Mouse (Mus musculus) midbrain, embryonic 11.5 days (tissue): ENCODE measurements around the gene Trim41. TPM values are rescaled to one million over a fixed set of nuclear protein-coding genes. Genes with fewer than 3 reads are reported as not detected.

Experiments used
- ATAC-seq: fragments of 200-750 bp; cut with Nextera tagmentation; 2 replicates; pipeline ENCODE4 v1.8.0; 2017; ENCODE audit warnings: moderate TSS enrichment, moderate library complexity; ENCODE audit not compliant: low FRiP score
- DNase-seq: peaks from one replicate; pipeline ENCODE4 v3.0.0; 2015; ENCODE audit warnings: low spot score; ENCODE audit errors: missing footprints
- H3K27ac ChIP-seq: fragments of 300-500 bp; sonication (generic); 2 replicates; pipeline ENCODE4 v1.5.1; 2014; ENCODE audit warnings: low read depth, low read length
- H3K27me3 ChIP-seq: fragments of 300-500 bp; sonication (generic); 2 replicates; pipeline ENCODE4 v1.6.1; 2014; ENCODE audit warnings: mild to moderate bottlenecking, low read length, moderate library complexity, mixed read lengths; ENCODE audit not compliant: control insufficient read depth, insufficient read depth
- H3K36me3 ChIP-seq: fragments of 300-500 bp; sonication (generic); 2 replicates; pipeline ENCODE4 v1.6.1; 2014; ENCODE audit warnings: mild to moderate bottlenecking, low read length, moderate library complexity, mixed read lengths; ENCODE audit not compliant: control insufficient read depth, insufficient read depth
- H3K4me1 ChIP-seq: fragments of 300-500 bp; sonication (generic); 2 replicates; pipeline ENCODE4 v1.6.1; 2014; ENCODE audit warnings: low read length; ENCODE audit not compliant: control insufficient read depth, insufficient read depth
- H3K4me2 ChIP-seq: fragments of 300-500 bp; sonication (generic); 2 replicates; pipeline ENCODE4 v1.6.1; 2014; ENCODE audit warnings: mild to moderate bottlenecking, moderate library complexity
- H3K4me3 ChIP-seq: fragments of 300-500 bp; sonication (generic); 2 replicates; pipeline ENCODE4 v1.5.1; 2014; ENCODE audit warnings: low read depth, low read length
- H3K9ac ChIP-seq: fragments of 300-500 bp; sonication (generic); 2 replicates; pipeline ENCODE4 v1.6.1; 2014; ENCODE audit warnings: low read length
- H3K9me3 ChIP-seq: fragments of 300-500 bp; sonication (generic); 2 replicates; pipeline ENCODE4 v1.6.1; 2016; ENCODE audit warnings: low read length; ENCODE audit not compliant: control insufficient read depth
- WGBS: fragments of 180-500 bp; shearing (Covaris S2); extraction: QIAGEN DNeasy Blood & Tissue Kit; methylation state at CpG from one replicate; pipeline ENCODE4 v1.1.7; 2014; 5-methylcytosine and 5-hydroxymethylcytosine counted together
- polyA plus RNA-seq: library from polyadenylated mRNA; unstranded; fragments of >200 nt; fragmentation: Nextera tagmentation; extraction: Ambion mirVana; gene quantifications from 2 replicates; pipeline ENCODE4 v1.2.1, GENCODE M21; 2014

The Trim41 gene
- polyA plus RNA-seq: 3.6 and 3.9 TPM in 2 replicates

DNA sequence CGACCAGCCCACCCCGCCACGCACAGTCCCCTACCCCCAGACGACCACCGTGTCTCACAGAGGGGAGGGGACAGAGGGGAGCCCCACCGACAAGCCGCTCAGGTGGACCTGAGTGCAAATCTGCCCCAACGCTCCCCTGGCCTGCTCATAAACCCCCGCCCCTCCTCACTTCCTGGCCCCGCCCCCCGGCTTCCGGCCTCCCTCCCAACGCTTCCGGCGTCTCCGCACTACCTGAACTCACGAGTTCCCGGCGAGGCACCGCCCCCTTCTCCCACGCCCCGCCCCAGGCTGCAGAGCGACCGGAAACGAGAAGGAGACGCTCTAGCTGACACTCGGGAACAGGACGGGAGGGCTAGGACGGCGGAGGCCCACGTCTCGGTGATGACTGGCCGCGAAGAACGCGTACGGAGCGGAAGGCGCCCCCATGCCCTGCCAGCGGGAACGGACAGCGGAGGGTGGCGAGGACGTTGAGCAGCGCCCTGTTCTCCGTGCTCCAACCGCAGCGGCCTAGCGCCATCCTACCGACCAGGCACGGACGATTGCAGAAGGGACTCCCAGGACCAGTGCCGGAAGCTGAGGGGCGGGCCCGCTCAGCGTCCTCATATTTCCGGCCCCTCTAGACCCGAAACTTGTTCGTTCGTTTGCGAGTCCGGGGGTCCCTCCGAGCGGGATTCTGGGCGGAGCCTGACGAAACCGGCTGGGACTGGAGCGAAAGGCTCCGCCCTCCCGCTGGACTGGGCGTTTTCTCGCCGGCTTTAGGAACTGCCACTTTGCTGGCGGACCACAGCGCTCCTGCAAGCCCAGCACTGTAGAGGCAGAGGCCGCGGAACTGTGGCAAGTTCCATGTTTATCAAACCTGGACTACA is at the start of gene Trim41:
Gene Trim41 (minus strand): TSS at position 554 of the 866 bp plus-strand sequence.
- DNase-seq: peak; percentile 100
- Histone ChIP-seq H3K4me2 (peak within 1 kb of the TSS; percentile 81), H3K36me3 (peaks cover 4% of the 10 kb centered on the region), H3K27ac (peak within 1 kb of the TSS; percentile 84), H3K27me3 (no peaks in the 10 kb centered on the region), H3K9me3 (no peaks in the 10 kb centered on the region), H3K4me1 (peaks cover 14% of the 10 kb centered on the region), H3K9ac (peak within 1 kb of the TSS; percentile 87), H3K4me3 (peak within 1 kb of the TSS; percentile 81)
- WGBS: under 1% methylated on average over 76 of the region's 77 CpGs
- ATAC-seq: peak; percentile 97

DNA sequence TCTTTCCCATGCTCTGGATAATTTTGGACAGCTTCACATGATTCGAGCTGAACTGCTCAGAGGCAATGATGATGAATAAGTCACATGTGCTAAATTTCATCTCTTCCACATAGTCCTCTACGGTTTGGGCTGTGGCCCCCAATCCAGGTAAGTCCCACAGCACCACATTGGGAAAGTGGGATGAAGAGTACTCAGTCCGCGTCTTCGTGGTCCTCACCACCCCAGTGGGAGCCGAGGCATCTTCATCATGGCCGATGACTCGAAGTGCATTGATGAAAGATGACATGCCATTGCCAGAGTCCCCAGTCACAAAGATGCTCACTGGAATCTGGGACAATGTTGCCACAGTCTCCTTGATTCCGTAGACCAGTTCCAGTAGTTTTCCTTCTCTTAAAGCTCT is 49.3 kb upstream of the Trim41 start:
- 92% methylated on average over 9 of the region's 9 CpGs for WGBS
- Histone ChIP-seq H3K9ac (no peak overlapping the region), H3K27ac (no peak overlapping the region), H3K27me3 (no peaks in the 10 kb centered on the region; the same call in 1 of the 2 replicates), H3K4me1 (peaks cover 2% of the 10 kb centered on the region; the same call in 1 of the 2 replicates), H3K4me3 (no peak overlapping the region), H3K4me2 (no peak overlapping the region), H3K36me3 (no peaks in the 10 kb centered on the region), H3K9me3 (no peaks in the 10 kb centered on the region)
- ATAC-seq (no peak), DNase-seq (no peak)

DNA sequence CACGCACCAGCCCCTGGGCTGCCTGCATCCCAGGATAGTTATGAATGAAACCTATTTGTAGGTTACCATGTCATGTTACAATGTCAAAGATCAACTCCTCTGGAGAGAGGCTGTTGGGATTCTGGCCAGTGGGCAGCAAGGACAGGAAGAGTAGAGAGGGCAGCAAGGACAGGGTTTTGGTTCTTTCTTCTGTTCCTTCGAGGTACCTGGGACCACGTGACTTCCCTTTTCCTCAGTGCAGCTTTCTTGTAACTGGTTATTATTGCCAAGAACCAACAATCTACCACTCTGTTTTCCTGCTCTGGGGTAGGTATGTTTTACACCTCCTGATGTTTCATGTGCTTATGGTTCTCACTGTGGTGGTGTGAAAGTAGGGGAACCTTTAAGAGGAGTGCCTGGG is 46.7 kb upstream of the Trim41 start:
- H3K27ac ChIP-seq: no peak overlapping the region
- 92% methylated on average over 3 of the region's 3 CpGs for WGBS
- no peak for DNase-seq

DNA sequence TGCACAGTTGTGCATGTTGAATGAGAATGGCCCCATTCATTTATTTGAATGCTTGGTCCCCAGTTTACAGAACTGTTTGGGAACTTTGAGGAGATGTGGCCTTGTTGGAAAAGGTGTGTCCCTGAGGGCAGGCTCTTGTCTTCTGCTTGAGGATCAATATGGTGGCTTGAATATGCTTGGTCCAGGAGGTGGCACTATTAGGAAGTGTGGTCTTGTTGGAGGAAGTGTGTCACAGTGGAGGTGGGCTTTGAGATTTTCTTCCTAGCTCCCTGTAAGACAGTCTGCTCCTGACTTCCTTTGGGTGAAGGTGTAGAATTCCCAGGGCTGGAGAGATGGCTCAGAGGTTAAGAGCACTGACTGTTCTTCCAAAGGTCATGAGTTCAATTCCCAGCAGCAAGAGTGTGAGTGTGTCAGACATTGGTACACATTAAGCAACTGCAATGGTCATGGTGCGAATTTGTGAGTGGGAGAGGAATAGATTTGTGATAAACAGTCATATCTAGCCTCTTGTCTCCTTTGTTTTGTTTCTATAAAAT is 45.7 kb upstream of the Trim41 start:
- Histone ChIP-seq H3K4me1 (peaks cover 3% of the 10 kb centered on the region), H3K27me3 (no peaks in the 10 kb centered on the region; the same call in none of the 2 replicates), H3K9ac (no peak overlapping the region), H3K9me3 (no peaks in the 10 kb centered on the region), H3K27ac (no peak overlapping the region), H3K4me2 (no peak overlapping the region), H3K4me3 (no peak overlapping the region), H3K36me3 (no peaks in the 10 kb centered on the region)
- whole genome bisulfite sequencing: 78% methylated on average over 1 of the region's 1 CpGs
- DNase-seq (peak; percentile 53), ATAC-seq (no peak)

More for the DNA sequence above, 46.7 kb upstream of the Trim41 start:
- Histone ChIP-seq H3K27me3 (no peaks in the 10 kb centered on the region; the same call in 1 of the 2 replicates), H3K4me1 (no peaks in the 10 kb centered on the region; the same call in 1 of the 2 replicates), H3K4me2 (no peak overlapping the region), H3K9me3 (no peaks in the 10 kb centered on the region), H3K4me3 (no peak overlapping the region), H3K36me3 (no peaks in the 10 kb centered on the region), H3K9ac (no peak overlapping the region)
- no peak for ATAC-seq

DNA sequence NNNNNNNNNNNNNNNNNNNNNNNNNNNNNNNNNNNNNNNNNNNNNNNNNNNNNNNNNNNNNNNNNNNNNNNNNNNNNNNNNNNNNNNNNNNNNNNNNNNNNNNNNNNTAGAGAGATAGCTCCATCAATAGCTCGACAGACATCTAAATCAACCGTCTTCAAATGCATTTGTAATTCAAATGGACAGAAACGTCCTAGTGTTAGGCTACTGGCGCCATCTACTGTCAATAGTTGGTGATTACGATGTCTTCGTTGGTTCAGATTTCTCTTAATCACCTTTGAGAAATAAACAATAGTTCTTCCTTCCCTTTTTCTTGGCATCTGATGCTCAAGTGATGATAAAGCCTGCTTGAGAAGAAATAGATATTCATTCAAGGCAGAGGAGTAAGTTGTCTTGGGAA is 41.9 kb upstream of the Trim41 start:
- under 1% methylated on average over 6 of the region's 6 CpGs for WGBS
- Histone ChIP-seq H3K4me2 (peak overlapping the region; percentile 45), H3K27me3 (no peaks in the 10 kb centered on the region; the same call in none of the 2 replicates), H3K4me1 (peaks cover 6% of the 10 kb centered on the region), H3K36me3 (no peaks in the 10 kb centered on the region), H3K4me3 (no peak overlapping the region; the same call in 1 of the 2 replicates), H3K27ac (no peak overlapping the region), H3K9me3 (no peaks in the 10 kb centered on the region), H3K9ac (no peak overlapping the region)
- ATAC-seq: no peak
- DNase-seq: peak; percentile 98

DNA sequence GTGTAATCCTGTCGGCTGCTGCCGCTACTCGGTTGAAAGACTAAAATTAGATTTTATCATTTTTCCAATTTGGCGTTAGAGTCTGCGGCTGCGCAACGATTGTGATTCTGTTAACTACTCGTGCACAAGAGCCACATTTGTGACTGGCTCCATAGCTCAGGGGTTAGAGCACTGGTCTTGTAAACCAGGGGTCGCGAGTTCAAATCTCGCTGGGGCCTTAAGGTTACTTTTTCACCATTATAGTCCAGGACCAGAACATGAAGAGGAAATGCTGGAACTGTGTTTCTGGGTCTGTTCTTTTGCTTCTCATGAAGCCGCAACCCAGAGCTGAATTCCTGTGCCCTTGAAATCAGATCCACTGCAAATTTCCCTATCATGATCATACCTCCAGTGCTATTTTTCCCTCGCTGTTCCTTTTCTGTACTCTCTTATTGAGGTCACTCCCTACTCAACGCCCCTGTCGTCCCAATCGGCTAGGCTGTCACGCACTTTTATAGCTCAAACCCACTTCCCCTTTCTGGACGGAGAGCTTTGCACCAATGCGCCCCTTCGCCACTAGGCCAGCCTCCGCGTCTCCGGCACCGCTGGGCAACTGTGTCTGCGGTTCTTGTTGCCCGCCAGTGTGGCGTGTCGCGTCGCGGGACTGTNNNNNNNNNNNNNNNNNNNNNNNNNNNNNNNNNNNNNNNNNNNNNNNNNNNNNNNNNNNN is 36.5 kb upstream of the Trim41 start:
- Histone ChIP-seq H3K4me1 (peaks cover 4% of the 10 kb centered on the region), H3K9ac (peak overlapping the region; percentile 52), H3K4me3 (peak overlapping the region; percentile 51), H3K9me3 (no peaks in the 10 kb centered on the region), H3K4me2 (peak overlapping the region; percentile 87), H3K27ac (no peak overlapping the region), H3K36me3 (no peaks in the 10 kb centered on the region), H3K27me3 (no peaks in the 10 kb centered on the region; the same call in 1 of the 2 replicates)
- peak; percentile 99 for DNase-seq
- WGBS: under 1% methylated on average over 31 of the region's 31 CpGs
- ATAC-seq: peak; percentile 79

DNA sequence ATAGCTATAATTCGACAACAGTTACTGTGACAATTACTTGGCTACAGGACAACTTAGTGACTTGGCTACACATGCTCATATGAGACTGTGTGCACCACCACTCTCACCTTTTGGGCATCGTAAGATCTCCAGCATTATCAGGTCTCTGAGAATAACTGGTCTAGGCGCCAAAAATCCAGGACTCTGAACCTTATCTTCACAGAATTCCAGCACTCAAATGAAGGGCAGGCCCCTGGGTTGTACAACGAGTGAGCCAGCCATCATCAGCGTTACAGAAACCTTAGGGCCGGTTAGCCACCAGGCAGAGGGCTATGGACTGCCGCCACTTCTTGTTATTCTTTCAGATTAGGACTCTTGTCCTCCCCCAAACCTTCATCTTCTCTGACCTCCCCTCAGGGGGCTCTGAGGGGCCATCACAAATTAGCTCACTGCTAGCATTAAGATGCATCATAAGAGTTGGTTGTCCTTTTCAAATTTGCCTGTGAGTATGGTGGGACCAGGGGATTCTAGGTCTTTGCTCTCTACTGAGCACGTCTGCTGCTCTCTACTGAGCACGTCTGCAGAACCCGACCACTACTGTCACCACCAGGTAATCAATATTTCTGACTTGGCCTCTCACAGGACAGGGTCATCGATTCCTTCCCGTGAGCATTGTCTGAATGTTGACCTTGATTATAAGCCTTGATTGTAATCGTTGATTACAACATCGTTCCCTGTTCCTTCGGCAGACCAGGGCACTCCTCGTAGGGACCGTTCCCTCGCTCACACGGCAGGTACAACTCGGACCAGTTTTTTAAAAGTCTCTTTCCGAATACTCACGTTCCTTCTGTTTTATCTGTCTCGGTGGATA is 35.7 kb upstream of the Trim41 start:
- no peak overlapping the region for H3K27ac ChIP-seq
- DNase-seq (no peak), ATAC-seq (peak; percentile 47)
- peak overlapping the region; percentile 52 for H3K9ac ChIP-seq
- H3K9me3 ChIP-seq: no peaks in the 10 kb centered on the region
- no peaks in the 10 kb centered on the region for H3K27me3 ChIP-seq
- 8% methylated on average over 23 of the region's 23 CpGs for WGBS
- H3K4me1 ChIP-seq: peaks cover 3% of the 10 kb centered on the region; the same call in 1 of the 2 replicates
- peak overlapping the region; percentile 87 for H3K4me2 ChIP-seq
- peak overlapping the region; percentile 51 for H3K4me3 ChIP-seq
- H3K36me3 ChIP-seq: no peaks in the 10 kb centered on the region

DNA sequence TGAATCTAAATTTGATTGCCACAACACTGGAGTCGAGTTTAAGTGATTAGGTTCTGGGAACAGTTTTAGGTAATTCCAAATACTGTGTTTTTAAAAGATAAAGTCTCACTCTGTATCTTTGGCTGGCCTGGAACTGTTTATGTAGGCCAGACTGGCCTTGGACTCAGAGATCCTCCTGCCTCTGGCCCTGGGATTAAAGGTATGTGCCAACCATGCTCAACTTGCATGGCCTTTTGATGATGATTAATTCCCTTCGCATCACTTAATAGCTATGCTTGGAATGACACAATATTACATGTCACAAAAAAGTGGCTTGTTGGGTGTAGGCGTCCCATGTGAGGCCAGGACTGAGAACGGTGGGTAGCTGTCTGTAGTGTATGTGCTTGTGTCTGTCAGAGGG is 35.0 kb upstream of the Trim41 start:
- H3K27me3 ChIP-seq: no peaks in the 10 kb centered on the region
- WGBS: 75% methylated on average over 4 of the region's 4 CpGs
- peaks cover 3% of the 10 kb centered on the region; the same call in 1 of the 2 replicates for H3K4me1 ChIP-seq
- no peak overlapping the region for H3K4me3 ChIP-seq
- ATAC-seq (no peak), DNase-seq (no peak)
- no peak overlapping the region for H3K4me2 ChIP-seq
- no peak overlapping the region for H3K27ac ChIP-seq
- H3K9me3 ChIP-seq: no peaks in the 10 kb centered on the region
- no peak overlapping the region for H3K9ac ChIP-seq
- no peaks in the 10 kb centered on the region for H3K36me3 ChIP-seq
